Comparison of ENCODE assay signal across 9 mouse cellular contexts in the genomic region with DNA sequence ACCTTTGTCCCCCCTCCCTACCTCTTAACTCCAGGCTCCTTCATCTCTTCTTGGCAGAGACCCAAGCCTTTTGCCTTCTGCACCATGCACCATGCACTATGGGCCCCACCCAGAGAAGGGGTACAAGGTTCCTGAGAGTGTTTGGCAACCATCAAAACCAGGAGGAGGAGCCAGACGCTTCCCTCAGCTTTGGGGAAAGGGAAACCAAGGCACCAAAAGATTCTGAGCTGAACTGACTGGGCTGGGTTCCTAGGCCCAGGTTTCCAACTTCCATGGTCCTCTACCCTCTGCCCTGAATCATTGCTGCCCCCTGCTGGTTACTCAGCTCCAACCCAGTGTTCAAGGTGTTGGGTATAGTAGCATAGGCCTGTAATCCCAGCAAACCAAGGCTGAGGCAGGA. TPM values are rescaled to one million over a fixed set of nuclear protein-coding genes. Genes with fewer than 3 reads are reported as not detected.
DNase-seq lines count a peak whose midpoint lies in the region; ATAC-seq and TF ChIP-seq lines count a peak whose summit lies in the region.
"Had no signal": no experiment of that assay in that cellular context is flagged by ENCODE, and none has a peak within 500 bp of the region (broad histone marks: within the 10 kb centered on the region; RNA-seq: fewer than 3 reads in every experiment).

No protein-coding gene starts in this region.

- no peak for TF ChIP-seq POLR2A in heart, adult 2 months (IDR thresholded peaks at IDR 0.05; ENCODE audit: insufficient read depth, low read depth, low read length)
- no peak for TF ChIP-seq POLR2A in thymus, adult 2 months (IDR thresholded peaks at IDR 0.05; ENCODE audit: control insufficient read depth, extremely low read depth, insufficient read depth, low read length, poor library complexity)

- 59% methylated on average over 1 of the region's 1 CpGs for WGBS in heart, adult 2 months
- WGBS in heart, embryonic 10.5 days = 68% methylated on average over 1 of the region's 1 CpGs
- WGBS in thymus, adult 2 months = 79% methylated on average over 1 of the region's 1 CpGs

- peak; percentile 67 to 73 for DNase-seq in heart, adult 2 months
- DNase-seq in heart, embryonic 10.5 days (ENCODE audit: low spot score) = no peak
- DNase-seq in CD4-positive helper T cell, adult 2 months (ENCODE audit: low read depth, low spot score) = peak; percentile 67
- DNase-seq in adipocyte (ENCODE audit: low spot score) = peak; percentile 93
- DNase-seq in gastrocnemius, adult 18-20 months (ENCODE audit: low spot score) = peak; percentile 84
- peak; percentile 83 to 93 for DNase-seq in kidney, postnatal 36 days
- peak; percentile 72 for DNase-seq in thymus, adult 2 months

- no peaks in the 10 kb centered on the region for H3K79me2 ChIP-seq in heart, adult 2 months (replicated peaks; ENCODE audit: control insufficient read depth, insufficient read depth, low read length)

- ATAC-seq in megakaryocyte-erythroid progenitor cell, adult 5-6 weeks (replicated peaks; ENCODE audit: low FRiP score, low TSS enrichment, poor library complexity, severe bottlenecking) = peak; percentile 82

- no peak overlapping the region for H3K9ac ChIP-seq in heart, adult 2 months (ENCODE audit: low read depth, low read length)
- H3K9ac ChIP-seq: limb, embryonic 12.5 days had no signal

- no peaks in the 10 kb centered on the region for H3K27me3 ChIP-seq in heart, adult 2 months (ENCODE audit: control insufficient read depth, insufficient read depth, low read length)
- no peaks in the 10 kb centered on the region; the same call in 1 of the 2 replicates for H3K27me3 ChIP-seq in heart, embryonic 10.5 days (ENCODE audit: insufficient read depth, poor library complexity, severe bottlenecking)
- no peaks in the 10 kb centered on the region for H3K27me3 ChIP-seq in thymus, adult 2 months (ENCODE audit: control insufficient read depth, insufficient read depth, low read length)
- H3K27me3 ChIP-seq: limb, embryonic 12.5 days had no signal

- H3K36me3 ChIP-seq in heart, adult 2 months (ENCODE audit: control insufficient read depth, insufficient read depth, low read length) = peaks cover 5% of the 10 kb centered on the region; the same call in 1 of the 2 replicates
- peaks cover 15% of the 10 kb centered on the region for H3K36me3 ChIP-seq in heart, embryonic 10.5 days
- H3K36me3 ChIP-seq in thymus, adult 2 months (ENCODE audit: control insufficient read depth, insufficient read depth, low read length) = no peaks in the 10 kb centered on the region

- H3K4me3 ChIP-seq in heart, adult 2 months = no peak overlapping the region
- H3K4me3 ChIP-seq in heart, embryonic 10.5 days = no peak overlapping the region
- no peak overlapping the region for H3K4me3 ChIP-seq in thymus, adult 2 months (ENCODE audit: control insufficient read depth, insufficient read depth, low read length)
- H3K4me3 ChIP-seq: limb, embryonic 12.5 days had no signal

- TF ChIP-seq CTCF in heart, adult 2 months (IDR thresholded peaks at IDR 0.05) = peak; percentile 82
- peak; percentile 54; the same call in 1 of the 2 replicates for TF ChIP-seq CTCF in thymus, adult 2 months (IDR thresholded peaks at IDR 0.05; ENCODE audit: borderline replicate concordance, control insufficient read depth, extremely low read depth, insufficient read depth, low read length, poor library complexity)

- no peaks in the 10 kb centered on the region for H3K9me3 ChIP-seq in heart, embryonic 10.5 days
- H3K9me3 ChIP-seq: limb, embryonic 12.5 days had no signal

- peaks cover 16% of the 10 kb centered on the region for H3K4me1 ChIP-seq in heart, adult 2 months (ENCODE audit: control insufficient read depth, insufficient read depth, low read length)
- peaks cover 19% of the 10 kb centered on the region for H3K4me1 ChIP-seq in heart, embryonic 10.5 days
- H3K4me1 ChIP-seq in thymus, adult 2 months (replicated peaks; ENCODE audit: control insufficient read depth, insufficient read depth, low read length) = no peaks in the 10 kb centered on the region

- H3K27ac ChIP-seq in heart, adult 2 months = no peak overlapping the region
- H3K27ac ChIP-seq in heart, embryonic 10.5 days = no peak overlapping the region
- no peak overlapping the region for H3K27ac ChIP-seq in thymus, adult 2 months (ENCODE audit: control insufficient read depth, insufficient read depth, low read length)
- H3K27ac ChIP-seq: limb, embryonic 12.5 days had no signal

- intact Hi-C loops in heart, adult 2 months (cut with DNase I) = loop anchor here (1.0 kb wide), 1 partner anchor 41 kb away; no protein-coding TSS in a partner anchor

- TF ChIP-seq EP300 in heart, adult 2 months (IDR thresholded peaks at IDR 0.05; ENCODE audit: insufficient read depth, low read depth, low read length) = peak; percentile 87

RNA-seq across cellular contexts. Expression of a gene that starts 4.3 kb away (rescaled TPM):
- total RNA-seq in heart, adult 2 months (2021) = 1 to 10 TPM; 7.3 to 8.7 TPM
- polyA plus RNA-seq in heart, adult 2 months (2012; rRNA removed) = 13.3 and 15.1 TPM in 2 replicates
- 0.50 and 0.69 TPM in 2 replicates for polyA plus RNA-seq in heart, embryonic 10.5 days (2016; fragmentation: Nextera tagmentation; extraction: Ambion mirVana)
- 1 to 10 TPM; 1.6 TPM for total RNA-seq in gastrocnemius, adult 18-20 months (2021)
- total RNA-seq in megakaryocyte-erythroid progenitor cell, adult 5-6 weeks (2014; fragmentation: Nextera tagmentation) = 0.13 TPM in 1 of 2 replicates, not detected in the other
- total RNA-seq in megakaryocyte-erythroid progenitor cell, adult 5-6 weeks (2017) = not detected in 2 replicates
- 3.8 and 9.4 TPM in 2 replicates for polyA plus RNA-seq in thymus, adult 2 months (2012; rRNA removed)

RNA-seq across cellular contexts. Expression of a gene that starts 16.1 kb away (rescaled TPM):
- total RNA-seq in heart, adult 2 months (2021) = 10 to 100 TPM; 32.0 to 37.1 TPM
- polyA plus RNA-seq in heart, adult 2 months (2012; rRNA removed) = 30.3 and 30.8 TPM in 2 replicates
- 44.4 and 50.7 TPM in 2 replicates for polyA plus RNA-seq in heart, embryonic 10.5 days (2016; fragmentation: Nextera tagmentation; extraction: Ambion mirVana)
- 10 to 100 TPM; 16.8 to 19.7 TPM for total RNA-seq in gastrocnemius, adult 18-20 months (2021)
- 19.8 and 22.1 TPM in 2 replicates for total RNA-seq in megakaryocyte-erythroid progenitor cell, adult 5-6 weeks (2014; fragmentation: Nextera tagmentation)
- 19.0 and 22.1 TPM in 2 replicates for total RNA-seq in megakaryocyte-erythroid progenitor cell, adult 5-6 weeks (2017)
- 40.8 and 41.9 TPM in 2 replicates for polyA plus RNA-seq in thymus, adult 2 months (2012; rRNA removed)

RNA-seq across cellular contexts. Expression of a gene that starts 17.1 kb away (rescaled TPM):
- total RNA-seq in heart, adult 2 months (2021) = 10 to 100 TPM; 65.5 to 70.1 TPM
- polyA plus RNA-seq in heart, adult 2 months (2012; rRNA removed) = 53.6 and 58.4 TPM in 2 replicates
- polyA plus RNA-seq in heart, embryonic 10.5 days (2016; fragmentation: Nextera tagmentation; extraction: Ambion mirVana) = 92.7 and 103 TPM in 2 replicates
- total RNA-seq in gastrocnemius, adult 18-20 months (2021) = 10 to 100 TPM; 73.3 to 76.9 TPM
- 67.3 and 75.0 TPM in 2 replicates for total RNA-seq in megakaryocyte-erythroid progenitor cell, adult 5-6 weeks (2014; fragmentation: Nextera tagmentation)
- 18.8 and 21.6 TPM in 2 replicates for total RNA-seq in megakaryocyte-erythroid progenitor cell, adult 5-6 weeks (2017)
- 72.2 and 79.5 TPM in 2 replicates for polyA plus RNA-seq in thymus, adult 2 months (2012; rRNA removed)

RNA-seq across cellular contexts. Expression of a gene that starts 17.6 kb away (rescaled TPM):
- total RNA-seq in heart, adult 2 months (2021) = 100 to 1,000 TPM; 176 to 197 TPM
- polyA plus RNA-seq in heart, adult 2 months (2012; rRNA removed) = 150 and 152 TPM in 2 replicates
- 265 and 272 TPM in 2 replicates for polyA plus RNA-seq in heart, embryonic 10.5 days (2016; fragmentation: Nextera tagmentation; extraction: Ambion mirVana)
- total RNA-seq in gastrocnemius, adult 18-20 months (2021) = 100 to 1,000 TPM; 173 to 186 TPM
- 160 and 187 TPM in 2 replicates for total RNA-seq in megakaryocyte-erythroid progenitor cell, adult 5-6 weeks (2014; fragmentation: Nextera tagmentation)
- 61.1 and 71.8 TPM in 2 replicates for total RNA-seq in megakaryocyte-erythroid progenitor cell, adult 5-6 weeks (2017)
- 181 and 214 TPM in 2 replicates for polyA plus RNA-seq in thymus, adult 2 months (2012; rRNA removed)

RNA-seq across cellular contexts. Expression of a gene that starts 55.5 kb away (rescaled TPM):
- total RNA-seq in heart, adult 2 months (2021) = not detected
- polyA plus RNA-seq in heart, adult 2 months (2012; rRNA removed) = 0.06 TPM in 2 replicates
- polyA plus RNA-seq in heart, embryonic 10.5 days (2016; fragmentation: Nextera tagmentation; extraction: Ambion mirVana) = not detected in 2 replicates
- not detected for total RNA-seq in gastrocnemius, adult 18-20 months (2021)
- not detected in 2 replicates for total RNA-seq in megakaryocyte-erythroid progenitor cell, adult 5-6 weeks (2014; fragmentation: Nextera tagmentation)
- total RNA-seq in megakaryocyte-erythroid progenitor cell, adult 5-6 weeks (2017) = 0.27 and 0.47 TPM in 2 replicates
- 0.58 and 1.0 TPM in 2 replicates for polyA plus RNA-seq in thymus, adult 2 months (2012; rRNA removed)
